Mouse (Mus musculus): ENCODE results near the gene Dhfr. TPM values are rescaled to one million over a fixed set of nuclear protein-coding genes. Genes with fewer than 3 reads are reported as not detected.
"Not testable (repeated sequence)": the region's sequence is repeated elsewhere in the genome, so short reads cannot be mapped to it uniquely, and the experiment has no call there.

Gene Dhfr
- total and polyA plus RNA-seq, 2 experiments from 2014 or later: 3.1 to 3.3 TPM

DNA sequence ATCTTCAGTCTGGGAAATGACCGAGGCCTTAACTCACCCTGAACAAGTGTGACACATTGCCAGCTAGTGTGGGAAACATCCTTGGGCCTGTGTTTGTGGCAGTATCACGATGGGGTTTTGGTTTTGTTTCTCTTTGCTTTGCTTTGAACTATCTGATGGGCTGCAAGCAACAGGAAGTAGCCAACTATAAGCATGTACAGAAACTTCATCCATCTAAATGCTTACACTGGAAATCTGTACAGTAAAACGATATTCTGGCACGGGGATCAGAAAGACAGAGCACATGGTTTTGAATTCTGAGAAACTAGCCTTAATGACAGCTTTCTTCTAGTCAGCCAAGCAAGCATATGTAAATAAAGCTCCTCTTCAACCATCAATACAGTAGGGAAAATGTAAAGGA lies 570 bp upstream of the Dhfr start:
- Histone ChIP-seq H3K9ac (peak overlapping the region; percentile 73), H3K4me2 (ENCODE audit: low read depth) (peak overlapping the region; percentile 94), H3K36me3 (ENCODE audit: insufficient read depth) (0 out of 2 replicates have a peak, but pooled peaks cover 4% of the 10 kb centered on the region), H3K4me3 (ENCODE audit: low read depth, low read length) (peak overlapping the region; percentile 71), H3K9me3 (ENCODE audit: low read length) (no peaks in the 10 kb centered on the region), H3K27me3 (ENCODE audit: insufficient read depth, low read length) (no peaks in the 10 kb centered on the region), H3K27ac (ENCODE audit: low read depth, low read length) (peak overlapping the region; percentile 92; the same call in 1 of the 2 replicates), H3K4me1 (ENCODE audit: insufficient read depth) (0 out of 2 replicates have a peak, but pooled peaks cover 3% of the 10 kb centered on the region)
- WGBS: 12% methylated on average over 4 of the region's 4 CpGs
- ATAC-seq (no peak), DNase-seq (no peak)
- TF ChIP-seq CTCF (IDR thresholded peaks at IDR 0.05; ENCODE audit: low read depth): no peak

DNA sequence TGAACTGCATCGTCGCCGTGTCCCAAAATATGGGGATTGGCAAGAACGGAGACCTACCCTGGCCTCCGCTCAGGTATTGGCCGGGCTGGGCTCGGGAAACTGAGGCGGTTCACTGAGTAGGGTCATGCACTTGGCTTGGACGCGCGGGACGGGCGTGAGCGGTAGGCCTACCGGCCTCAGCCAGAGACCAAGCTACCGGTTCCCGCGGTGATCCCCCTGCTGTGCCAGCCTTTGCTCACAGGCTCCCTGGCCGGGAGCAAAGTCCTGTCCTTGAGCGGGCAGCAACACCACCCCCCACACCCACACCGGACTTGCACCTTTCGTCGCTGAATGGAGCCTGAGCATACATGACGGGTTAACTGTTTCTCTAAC lies 732 bp downstream of the Dhfr start:
- Histone ChIP-seq H3K4me2 (ENCODE audit: low read depth) (peak overlapping the region; percentile 94), H3K4me3 (ENCODE audit: low read depth, low read length) (peak overlapping the region; percentile 71), H3K27ac (ENCODE audit: low read depth, low read length) (no peak overlapping the region), H3K4me1 (ENCODE audit: insufficient read depth) (0 out of 2 replicates have a peak, but pooled peaks cover 3% of the 10 kb centered on the region), H3K36me3 (ENCODE audit: insufficient read depth) (0 out of 2 replicates have a peak, but pooled peaks cover 4% of the 10 kb centered on the region), H3K9ac (peak overlapping the region; percentile 38), H3K9me3 (ENCODE audit: low read length) (no peaks in the 10 kb centered on the region), H3K27me3 (ENCODE audit: insufficient read depth, low read length) (no peaks in the 10 kb centered on the region)
- TF ChIP-seq CTCF (IDR thresholded peaks at IDR 0.05; ENCODE audit: low read depth): no peak
- ATAC-seq (no peak), DNase-seq (no peak)
- under 1% methylated on average over 24 of the region's 24 CpGs for WGBS

DNA sequence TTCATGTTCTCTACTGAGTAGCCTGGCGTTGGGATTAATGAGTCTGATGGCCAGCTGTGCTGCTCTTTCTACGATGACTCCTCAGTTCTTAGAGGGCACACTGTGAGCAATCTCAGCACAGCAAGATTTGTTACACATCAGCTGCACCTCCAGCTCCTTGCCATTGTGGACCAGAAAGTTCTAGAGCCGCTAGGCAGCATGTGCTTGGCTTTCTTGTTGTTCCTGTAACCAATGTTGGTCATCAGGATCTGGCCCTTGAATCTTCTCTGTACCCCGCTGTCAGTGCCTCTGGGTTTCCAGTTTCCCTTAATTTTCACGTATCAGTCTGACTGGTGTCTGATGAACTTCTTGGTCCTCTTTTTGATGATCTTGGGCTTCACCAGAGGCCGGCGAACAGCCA lies 1.9 kb downstream of the Dhfr start:
- TF ChIP-seq CTCF (IDR thresholded peaks at IDR 0.05; ENCODE audit: low read depth): no peak
- 0 out of 2 replicates have a peak, but pooled peaks cover 3% of the 10 kb centered on the region for H3K4me1 ChIP-seq (ENCODE audit: insufficient read depth)
- DNase-seq: no peak
- ATAC-seq: no peak
- no peak overlapping the region for H3K4me2 ChIP-seq (ENCODE audit: low read depth)
- no peak overlapping the region for H3K27ac ChIP-seq (ENCODE audit: low read depth, low read length)
- 66% methylated on average over 7 of the region's 7 CpGs for WGBS
- no peaks in the 10 kb centered on the region for H3K9me3 ChIP-seq (ENCODE audit: low read length)
- no peaks in the 10 kb centered on the region for H3K36me3 ChIP-seq (ENCODE audit: insufficient read depth)
- no peak overlapping the region for H3K4me3 ChIP-seq (ENCODE audit: low read depth, low read length)
- no peaks in the 10 kb centered on the region for H3K27me3 ChIP-seq (ENCODE audit: insufficient read depth, low read length)
- no peak overlapping the region for H3K9ac ChIP-seq

DNA sequence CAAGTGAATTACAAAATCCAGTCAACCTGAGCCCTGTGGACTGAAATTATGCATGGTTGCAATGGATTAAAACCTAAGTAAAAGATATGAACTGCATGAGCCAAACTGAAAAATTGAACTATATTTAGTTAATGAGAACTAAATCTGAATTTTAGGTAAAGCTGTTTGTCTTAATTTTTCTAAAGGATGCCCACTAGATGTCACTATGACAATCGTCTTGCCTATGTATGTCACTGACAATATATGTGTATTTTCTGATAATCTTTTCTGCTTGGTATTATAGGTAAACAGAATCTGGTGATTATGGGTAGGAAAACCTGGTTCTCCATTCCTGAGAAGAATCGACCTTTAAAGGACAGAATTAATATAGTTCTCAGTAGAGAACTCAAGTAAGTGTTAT lies 3.1 kb downstream of the Dhfr start:
- H3K9ac ChIP-seq: no peak overlapping the region
- no peaks in the 10 kb centered on the region for H3K27me3 ChIP-seq (ENCODE audit: insufficient read depth, low read length)
- no peak overlapping the region for H3K4me3 ChIP-seq (ENCODE audit: low read depth, low read length)
- H3K4me2 ChIP-seq (ENCODE audit: low read depth): no peak overlapping the region
- ATAC-seq: no peak
- DNase-seq: peak; percentile 17
- peak; percentile 57 for TF ChIP-seq CTCF (IDR thresholded peaks at IDR 0.05; ENCODE audit: low read depth)
- WGBS: 62% methylated on average over 2 of the region's 2 CpGs
- H3K36me3 ChIP-seq (ENCODE audit: insufficient read depth): no peaks in the 10 kb centered on the region
- no peak overlapping the region for H3K27ac ChIP-seq (ENCODE audit: low read depth, low read length)
- H3K9me3 ChIP-seq (ENCODE audit: low read length): no peaks in the 10 kb centered on the region
- 0 out of 2 replicates have a peak, but pooled peaks cover 3% of the 10 kb centered on the region for H3K4me1 ChIP-seq (ENCODE audit: insufficient read depth)

DNA sequence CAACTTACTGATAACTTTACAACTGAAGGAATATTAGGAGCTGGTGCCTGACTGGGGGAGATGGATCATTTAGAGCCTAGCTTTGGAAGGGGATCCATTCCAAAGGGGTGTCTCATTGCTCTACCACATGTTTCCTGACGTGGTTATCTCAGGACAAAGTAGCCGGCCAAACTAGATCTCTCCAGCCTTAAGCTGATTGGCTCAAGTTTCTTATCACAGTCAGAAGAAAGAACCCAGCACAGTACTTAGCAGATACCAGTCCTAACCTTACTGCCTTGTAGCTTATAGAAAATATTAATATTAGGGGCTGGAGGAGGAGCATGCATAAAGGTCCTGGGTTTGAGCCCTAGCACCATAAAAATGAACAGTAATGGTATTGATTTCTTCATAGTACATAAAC lies 7.1 kb downstream of the Dhfr start:
- WGBS: 94% methylated on average over 2 of the region's 2 CpGs
- no peak overlapping the region for H3K4me2 ChIP-seq (ENCODE audit: low read depth)
- no peak for TF ChIP-seq CTCF (IDR thresholded peaks at IDR 0.05; ENCODE audit: low read depth)

DNA sequence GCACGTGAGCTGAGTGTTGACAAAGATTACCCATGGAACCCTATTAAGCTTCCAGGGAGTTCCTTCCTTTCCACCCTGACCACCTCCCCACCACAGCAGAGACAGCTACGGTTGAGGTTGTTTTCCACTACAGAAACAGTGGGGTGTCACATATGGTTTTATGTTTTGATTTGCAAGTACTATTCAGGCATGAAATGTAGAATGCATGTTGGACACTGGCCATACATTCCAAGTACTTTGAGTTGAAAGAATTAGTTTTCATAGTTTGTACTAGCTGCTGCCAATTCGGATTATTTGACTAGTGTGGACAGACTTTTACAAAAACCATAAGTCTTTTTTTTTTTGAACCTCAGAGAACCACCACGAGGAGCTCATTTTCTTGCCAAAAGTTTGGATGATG lies 10.8 kb downstream of the Dhfr start:
- DNase-seq (no peak), ATAC-seq (no peak)
- Histone ChIP-seq H3K27ac (ENCODE audit: low read depth, low read length) (no peak overlapping the region), H3K36me3 (ENCODE audit: insufficient read depth) (0 out of 2 replicates have a peak, but pooled peaks cover 3% of the 10 kb centered on the region), H3K4me1 (ENCODE audit: insufficient read depth) (no peaks in the 10 kb centered on the region), H3K9me3 (ENCODE audit: low read length) (no peaks in the 10 kb centered on the region), H3K9ac (no peak overlapping the region), H3K27me3 (ENCODE audit: insufficient read depth, low read length) (no peaks in the 10 kb centered on the region), H3K4me2 (ENCODE audit: low read depth) (no peak overlapping the region), H3K4me3 (ENCODE audit: low read depth, low read length) (no peak overlapping the region)
- TF ChIP-seq CTCF (IDR thresholded peaks at IDR 0.05; ENCODE audit: low read depth): no peak
- WGBS: 64% methylated on average over 4 of the region's 4 CpGs

More for the DNA sequence above, 7.1 kb downstream of the Dhfr start:
- no peaks in the 10 kb centered on the region for H3K27me3 ChIP-seq (ENCODE audit: insufficient read depth, low read length)
- no peaks in the 10 kb centered on the region for H3K36me3 ChIP-seq (ENCODE audit: insufficient read depth)
- H3K4me1 ChIP-seq (ENCODE audit: insufficient read depth): no peaks in the 10 kb centered on the region
- no peak overlapping the region for H3K4me3 ChIP-seq (ENCODE audit: low read depth, low read length)
- ATAC-seq (no peak), DNase-seq (no peak)
- no peak overlapping the region for H3K9ac ChIP-seq
- H3K27ac ChIP-seq (ENCODE audit: low read depth, low read length): no peak overlapping the region
- H3K9me3 ChIP-seq (ENCODE audit: low read length): no peaks in the 10 kb centered on the region

DNA sequence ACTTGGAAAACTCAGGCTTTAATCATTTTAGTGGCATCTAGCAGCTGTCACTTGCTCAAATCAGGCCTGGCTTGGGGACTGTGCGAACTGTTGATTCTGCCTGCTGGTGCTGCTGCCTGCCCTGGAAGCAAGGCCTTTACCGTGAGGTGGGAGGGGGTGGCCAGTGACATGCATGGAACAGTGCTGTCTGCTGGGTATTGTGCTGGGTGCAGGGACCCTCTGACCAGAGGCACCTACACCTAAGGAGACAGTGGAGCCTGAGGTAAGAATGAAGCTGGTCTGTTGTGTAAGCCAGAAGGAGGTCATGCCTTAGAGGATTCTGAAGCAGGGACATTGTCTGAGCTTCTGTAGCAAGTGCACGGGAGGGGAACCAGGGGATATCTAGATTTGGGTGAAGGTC lies 16.3 kb downstream of the Dhfr start:
- H3K4me2 ChIP-seq (ENCODE audit: low read depth): no peak overlapping the region
- H3K27ac ChIP-seq (ENCODE audit: low read depth, low read length): no peak overlapping the region
- 90% methylated on average over 3 of the region's 3 CpGs for WGBS
- DNase-seq (no peak), ATAC-seq (no peak)
- H3K27me3 ChIP-seq (ENCODE audit: insufficient read depth, low read length): no peaks in the 10 kb centered on the region
- H3K36me3 ChIP-seq (ENCODE audit: insufficient read depth): 0 out of 2 replicates have a peak, but pooled peaks cover 3% of the 10 kb centered on the region
- H3K9me3 ChIP-seq (ENCODE audit: low read length): no peaks in the 10 kb centered on the region
- H3K4me3 ChIP-seq (ENCODE audit: low read depth, low read length): no peak overlapping the region
- H3K9ac ChIP-seq: no peak overlapping the region
- H3K4me1 ChIP-seq (ENCODE audit: insufficient read depth): no peaks in the 10 kb centered on the region
- no peak for TF ChIP-seq CTCF (IDR thresholded peaks at IDR 0.05; ENCODE audit: low read depth)

DNA sequence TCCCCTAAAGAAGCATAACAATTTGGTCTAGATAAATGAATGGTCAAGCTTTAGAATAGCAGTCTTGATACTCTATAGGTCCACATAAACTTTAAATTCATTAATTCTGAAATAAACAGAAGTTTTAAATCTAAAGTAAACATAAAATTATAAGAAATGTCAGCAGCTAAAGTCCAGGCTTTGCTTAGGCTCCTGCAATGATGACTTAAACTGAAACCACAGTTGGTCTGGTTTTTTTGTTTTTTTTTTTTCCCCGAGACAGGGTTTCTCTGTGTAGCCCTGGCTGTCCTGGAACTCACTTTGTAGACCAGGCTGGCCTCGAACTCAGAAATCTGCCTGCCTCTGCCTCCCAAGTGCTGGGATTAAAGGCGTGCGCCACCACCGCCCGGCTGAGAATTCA lies 16.9 kb downstream of the Dhfr start:
- not testable (repeated sequence) for ATAC-seq; DNase-seq; H3K4me2 ChIP-seq (ENCODE audit: low read depth); H3K36me3 ChIP-seq (ENCODE audit: insufficient read depth); H3K9ac ChIP-seq; H3K4me1 ChIP-seq (ENCODE audit: insufficient read depth); H3K9me3 ChIP-seq (ENCODE audit: low read length); H3K27me3 ChIP-seq (ENCODE audit: insufficient read depth, low read length); H3K4me3 ChIP-seq (ENCODE audit: low read depth, low read length); H3K27ac ChIP-seq (ENCODE audit: low read depth, low read length)
- WGBS: 98% methylated on average over 6 of the region's 6 CpGs

Measured in forebrain, postnatal 0 days (tissue).